Comparison of ENCODE assay signal across 8 mouse cellular contexts in genomic region chr11:75136666-75137398, GRCm38 (mm10). TPM values are rescaled to one million over a fixed set of nuclear protein-coding genes. Genes with fewer than 3 reads are reported as not detected.
DNase-seq lines count a peak whose midpoint lies in the region; ATAC-seq and TF ChIP-seq lines count a peak whose summit lies in the region.

No protein-coding gene starts in this region.

- H3K4me3 ChIP-seq in thymus, adult 2 months (ENCODE audit: control insufficient read depth, insufficient read depth, low read length): no peak overlapping the region
- no peak overlapping the region for H3K4me3 ChIP-seq in heart, embryonic 12.5 days
- H3K4me3 ChIP-seq in liver, embryonic 13.5 days (replicated peaks): no peak overlapping the region
- no peak overlapping the region for H3K4me3 ChIP-seq in stomach, embryonic 16.5 days (replicated peaks; ENCODE audit: low read length)
- H3K4me3 ChIP-seq in forebrain, postnatal 0 days (ENCODE audit: low read depth, low read length): no peak overlapping the region

- no peak for TF ChIP-seq POLR2A in thymus, adult 2 months (IDR thresholded peaks at IDR 0.05; ENCODE audit: control insufficient read depth, extremely low read depth, insufficient read depth, low read length, poor library complexity)

- peak; percentile 16 for DNase-seq in thymus, postnatal 0 days (ENCODE audit: low spot score)
- no peak for DNase-seq in thymus, adult 2 months
- DNase-seq in liver, embryonic 13.5 days: no peak
- no peak for DNase-seq in forebrain, postnatal 0 days
- no peak for DNase-seq in right cerebral cortex, postnatal 14 days
- DNase-seq in retina, embryonic 14.5 days (ENCODE audit: low spot score): no peak

- no peak for TF ChIP-seq CTCF in thymus, adult 2 months (IDR thresholded peaks at IDR 0.05; ENCODE audit: borderline replicate concordance, control insufficient read depth, extremely low read depth, insufficient read depth, low read length, poor library complexity)
- no peak for TF ChIP-seq CTCF in forebrain, postnatal 0 days (IDR thresholded peaks at IDR 0.05; ENCODE audit: low read depth)

- H3K4me1 ChIP-seq in thymus, adult 2 months (replicated peaks; ENCODE audit: control insufficient read depth, insufficient read depth, low read length): peaks cover 8% of the 10 kb centered on the region; the same call in 1 of the 2 replicates
- peaks cover 80% of the 10 kb centered on the region for H3K4me1 ChIP-seq in heart, embryonic 12.5 days (replicated peaks)
- peaks cover 52% of the 10 kb centered on the region for H3K4me1 ChIP-seq in liver, embryonic 13.5 days (replicated peaks)
- H3K4me1 ChIP-seq in stomach, embryonic 16.5 days (ENCODE audit: control insufficient read depth, insufficient read depth, low read length): peaks cover 63% of the 10 kb centered on the region
- H3K4me1 ChIP-seq in forebrain, postnatal 0 days (ENCODE audit: insufficient read depth): peaks cover 6% of the 10 kb centered on the region; the same call in 1 of the 2 replicates

- H3K27ac ChIP-seq in thymus, adult 2 months (ENCODE audit: control insufficient read depth, insufficient read depth, low read length): no peak overlapping the region
- H3K27ac ChIP-seq in heart, embryonic 12.5 days (ENCODE audit: poor library complexity, severe bottlenecking): peak overlapping the region; percentile 24; the same call in 1 of the 2 replicates
- 0 out of 2 replicates have a peak overlapping the region, but pooled peaks have one; percentile 40 for H3K27ac ChIP-seq in liver, embryonic 13.5 days
- 0 out of 2 replicates have a peak overlapping the region, but pooled peaks have one; percentile 16 for H3K27ac ChIP-seq in stomach, embryonic 16.5 days (ENCODE audit: low read length)
- H3K27ac ChIP-seq in forebrain, postnatal 0 days (ENCODE audit: low read depth, low read length): no peak overlapping the region

- H3K36me3 ChIP-seq in thymus, adult 2 months (ENCODE audit: control insufficient read depth, insufficient read depth, low read length): no peaks in the 10 kb centered on the region
- H3K36me3 ChIP-seq in heart, embryonic 12.5 days: no peaks in the 10 kb centered on the region
- H3K36me3 ChIP-seq in liver, embryonic 13.5 days: no peaks in the 10 kb centered on the region
- no peaks in the 10 kb centered on the region for H3K36me3 ChIP-seq in stomach, embryonic 16.5 days (ENCODE audit: control insufficient read depth, insufficient read depth, low read length)
- peaks cover 3% of the 10 kb centered on the region; the same call in 1 of the 2 replicates for H3K36me3 ChIP-seq in forebrain, postnatal 0 days (ENCODE audit: insufficient read depth)

- no peak for ATAC-seq in heart, embryonic 12.5 days (ENCODE audit: insufficient number of reproducible peaks, low FRiP score)
- peak; percentile 46; the same call in 1 of the 2 replicates for ATAC-seq in liver, embryonic 13.5 days (ENCODE audit: low read depth)
- no peak for ATAC-seq in stomach, embryonic 16.5 days (ENCODE audit: insufficient read depth, low FRiP score)
- no peak for ATAC-seq in forebrain, postnatal 0 days

- H3K4me2 ChIP-seq in heart, embryonic 12.5 days: no peak overlapping the region
- no peak overlapping the region for H3K4me2 ChIP-seq in liver, embryonic 13.5 days
- no peak overlapping the region for H3K4me2 ChIP-seq in stomach, embryonic 16.5 days (ENCODE audit: low read depth, low read length)
- H3K4me2 ChIP-seq in forebrain, postnatal 0 days (ENCODE audit: low read depth): no peak overlapping the region

- 33% methylated on average over 5 of the region's 5 CpGs for WGBS in thymus, adult 2 months
- WGBS in heart, embryonic 12.5 days: 35% methylated on average over 5 of the region's 5 CpGs
- 26% methylated on average over 5 of the region's 5 CpGs for WGBS in liver, embryonic 13.5 days (ENCODE audit: insufficient replicate concordance)
- 43% methylated on average over 5 of the region's 5 CpGs for WGBS in stomach, embryonic 16.5 days
- WGBS in forebrain, postnatal 0 days: 72% methylated on average over 5 of the region's 5 CpGs

- H3K9ac ChIP-seq in heart, embryonic 12.5 days: no peak overlapping the region
- no peak overlapping the region for H3K9ac ChIP-seq in liver, embryonic 13.5 days
- H3K9ac ChIP-seq in stomach, embryonic 16.5 days (ENCODE audit: low read length): no peak overlapping the region
- no peak overlapping the region for H3K9ac ChIP-seq in forebrain, postnatal 0 days

- no peaks in the 10 kb centered on the region for H3K27me3 ChIP-seq in thymus, adult 2 months (ENCODE audit: control insufficient read depth, insufficient read depth, low read length)
- no peaks in the 10 kb centered on the region for H3K27me3 ChIP-seq in heart, embryonic 12.5 days (replicated peaks)
- H3K27me3 ChIP-seq in liver, embryonic 13.5 days: no peaks in the 10 kb centered on the region
- H3K27me3 ChIP-seq in stomach, embryonic 16.5 days (ENCODE audit: control insufficient read depth, insufficient read depth, low read length): no peaks in the 10 kb centered on the region
- H3K27me3 ChIP-seq in forebrain, postnatal 0 days (ENCODE audit: insufficient read depth, low read length): no peaks in the 10 kb centered on the region

- H3K9me3 ChIP-seq in heart, embryonic 12.5 days (replicated peaks): no peaks in the 10 kb centered on the region
- no peaks in the 10 kb centered on the region for H3K9me3 ChIP-seq in liver, embryonic 13.5 days (replicated peaks)
- no peaks in the 10 kb centered on the region for H3K9me3 ChIP-seq in stomach, embryonic 16.5 days (replicated peaks; ENCODE audit: control insufficient read depth, low read length)
- no peaks in the 10 kb centered on the region for H3K9me3 ChIP-seq in forebrain, postnatal 0 days (ENCODE audit: low read length)

RNA-seq across cellular contexts. Expression of gene Hic1, which starts 32.5 kb away (rescaled TPM):
- 8.3 and 11.0 TPM in 2 replicates for polyA plus RNA-seq in thymus, postnatal 0 days (2015; fragmentation: Nextera tagmentation; extraction: Ambion mirVana)
- polyA plus RNA-seq in thymus, adult 2 months (2012; rRNA removed): 10.6 and 14.1 TPM in 2 replicates
- 13.3 and 13.8 TPM in 2 replicates for polyA plus RNA-seq in heart, embryonic 12.5 days (2016; fragmentation: Nextera tagmentation; extraction: Ambion mirVana)
- 1.2 and 1.5 TPM in 2 replicates for polyA plus RNA-seq in liver, embryonic 13.5 days (2015; fragmentation: Nextera tagmentation; extraction: Ambion mirVana)
- polyA plus RNA-seq in stomach, embryonic 16.5 days (2015; fragmentation: Nextera tagmentation; extraction: Ambion mirVana): 5.1 and 5.9 TPM in 2 replicates
- total RNA-seq in forebrain, postnatal 0 days (2014; rRNA removed): 4.2 and 4.5 TPM in 2 replicates
- polyA plus RNA-seq in forebrain, postnatal 0 days (2015; fragmentation: Nextera tagmentation; extraction: Ambion mirVana): 1.7 TPM in 2 replicates

RNA-seq across cellular contexts. Expression of gene Ovca2, which starts 41.8 kb away (rescaled TPM):
- polyA plus RNA-seq in thymus, postnatal 0 days (2015; fragmentation: Nextera tagmentation; extraction: Ambion mirVana): 34.2 and 37.7 TPM in 2 replicates
- 37.6 and 48.9 TPM in 2 replicates for polyA plus RNA-seq in thymus, adult 2 months (2012; rRNA removed)
- 19.4 and 20.5 TPM in 2 replicates for polyA plus RNA-seq in heart, embryonic 12.5 days (2016; fragmentation: Nextera tagmentation; extraction: Ambion mirVana)
- polyA plus RNA-seq in liver, embryonic 13.5 days (2015; fragmentation: Nextera tagmentation; extraction: Ambion mirVana): 13.3 and 13.4 TPM in 2 replicates
- polyA plus RNA-seq in stomach, embryonic 16.5 days (2015; fragmentation: Nextera tagmentation; extraction: Ambion mirVana): 19.4 and 23.2 TPM in 2 replicates
- total RNA-seq in forebrain, postnatal 0 days (2014; rRNA removed): 15.5 and 19.6 TPM in 2 replicates
- polyA plus RNA-seq in forebrain, postnatal 0 days (2015; fragmentation: Nextera tagmentation; extraction: Ambion mirVana): 11.5 and 16.3 TPM in 2 replicates

RNA-seq across cellular contexts. Expression of gene Dph1, which starts 54.2 kb away (rescaled TPM):
- 14.0 and 14.1 TPM in 2 replicates for polyA plus RNA-seq in thymus, postnatal 0 days (2015; fragmentation: Nextera tagmentation; extraction: Ambion mirVana)
- polyA plus RNA-seq in thymus, adult 2 months (2012; rRNA removed): 28.3 and 33.8 TPM in 2 replicates
- 23.3 and 23.5 TPM in 2 replicates for polyA plus RNA-seq in heart, embryonic 12.5 days (2016; fragmentation: Nextera tagmentation; extraction: Ambion mirVana)
- 13.8 and 15.8 TPM in 2 replicates for polyA plus RNA-seq in liver, embryonic 13.5 days (2015; fragmentation: Nextera tagmentation; extraction: Ambion mirVana)
- polyA plus RNA-seq in stomach, embryonic 16.5 days (2015; fragmentation: Nextera tagmentation; extraction: Ambion mirVana): 20.6 and 20.7 TPM in 2 replicates
- 19.5 and 21.0 TPM in 2 replicates for total RNA-seq in forebrain, postnatal 0 days (2014; rRNA removed)
- 12.7 and 13.8 TPM in 2 replicates for polyA plus RNA-seq in forebrain, postnatal 0 days (2015; fragmentation: Nextera tagmentation; extraction: Ambion mirVana)

RNA-seq across cellular contexts. Expression of gene Rtn4rl1, which starts 56.8 kb away (rescaled TPM):
- polyA plus RNA-seq in thymus, postnatal 0 days (2015; fragmentation: Nextera tagmentation; extraction: Ambion mirVana): 7.8 and 8.1 TPM in 2 replicates
- 15.3 and 15.5 TPM in 2 replicates for polyA plus RNA-seq in thymus, adult 2 months (2012; rRNA removed)
- 16.3 and 16.8 TPM in 2 replicates for polyA plus RNA-seq in heart, embryonic 12.5 days (2016; fragmentation: Nextera tagmentation; extraction: Ambion mirVana)
- 0.78 and 0.97 TPM in 2 replicates for polyA plus RNA-seq in liver, embryonic 13.5 days (2015; fragmentation: Nextera tagmentation; extraction: Ambion mirVana)
- 1.3 and 1.4 TPM in 2 replicates for polyA plus RNA-seq in stomach, embryonic 16.5 days (2015; fragmentation: Nextera tagmentation; extraction: Ambion mirVana)
- total RNA-seq in forebrain, postnatal 0 days (2014; rRNA removed): 10.6 and 11.0 TPM in 2 replicates
- polyA plus RNA-seq in forebrain, postnatal 0 days (2015; fragmentation: Nextera tagmentation; extraction: Ambion mirVana): 11.9 and 15.6 TPM in 2 replicates

Comparison
In these comparisons a context has a peak if more than half of its experiments do, and no peak if none do; other contexts are left out.
1. H3K27ac ChIP-seq: peak in heart, embryonic 12.5 days (single experiment), liver, embryonic 13.5 days (single experiment) and stomach, embryonic 16.5 days (single experiment); none in thymus, adult 2 months (single experiment) and forebrain, postnatal 0 days (single experiment).